Mouse (Mus musculus) cortical plate, adult 2 months (tissue): Measurements from ENCODE around the gene Abcg1.

Source experiments
- CTCF ChIP-seq: fragments of 200-500 bp; IDR thresholded peaks from 2 replicates; pipeline ENCODE4 v1.5.1; 2011; ENCODE audit warnings: mild to moderate bottlenecking, control low read depth, low read length; ENCODE audit not compliant: insufficient read depth; ENCODE audit errors: extremely low read depth
- POLR2A ChIP-seq: fragments of 200-500 bp; IDR thresholded peaks from 2 replicates; pipeline ENCODE4 v1.6.1; 2011; ENCODE audit warnings: mild to moderate bottlenecking, low read length, control low read depth; ENCODE audit not compliant: insufficient read depth; ENCODE audit errors: extremely low read depth

DNA sequence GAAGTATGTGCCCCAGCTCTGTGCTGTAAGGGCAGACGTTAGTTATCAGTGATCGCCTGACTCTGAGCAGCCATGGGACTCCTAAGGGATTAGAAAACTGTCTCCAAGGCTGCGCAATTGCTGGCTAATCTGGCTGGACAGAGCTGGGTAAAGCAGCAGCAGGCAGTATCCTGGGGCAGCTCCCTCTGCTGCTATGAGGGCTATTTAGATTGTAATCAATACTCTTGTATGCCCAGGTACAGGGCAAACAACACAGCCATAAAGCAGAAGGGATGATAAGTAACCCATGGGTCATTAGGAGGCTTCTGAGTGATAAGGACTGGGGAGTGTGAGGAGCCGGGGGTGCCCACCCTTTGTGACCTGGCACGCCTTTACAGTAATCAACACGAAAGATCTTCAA lies 77.4 kb downstream of the Abcg1 start:
- TF ChIP-seq CTCF (no peak), POLR2A (no peak)
